Mouse (Mus musculus): Measurements from ENCODE around the gene Eprs. TPM values are rescaled to one million over a fixed set of nuclear protein-coding genes. Genes with fewer than 3 reads are reported as not detected.
A peak's percentile ranks its signal among the peaks of the same experiment; 100 is the strongest.

Gene Eprs
- total RNA-seq, 4 experiments from 2014 or later: 61.0 to 75.5 (median 69.9) TPM

DNA sequence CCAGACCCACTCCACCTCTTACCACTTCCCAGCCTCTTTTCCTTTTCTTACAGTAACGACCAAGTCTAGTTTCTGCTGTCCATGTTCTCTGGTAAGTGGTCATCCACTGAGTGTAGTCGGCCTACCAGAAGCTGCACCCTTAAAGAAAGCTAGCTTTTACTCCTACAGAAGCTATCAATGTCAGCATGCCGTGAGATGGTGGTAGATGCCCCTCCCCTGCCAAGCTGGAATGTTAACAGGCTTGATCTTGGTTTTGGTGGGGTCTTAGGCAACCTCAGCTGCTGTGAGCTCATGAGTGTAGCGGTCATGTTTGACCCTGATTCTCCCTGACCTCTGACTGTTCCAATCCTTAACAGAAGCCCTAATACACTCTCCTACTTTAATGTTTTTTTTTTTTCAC is 4.6 kb upstream of the Eprs start:
- no peak for DNase-seq (ENCODE audit: low spot score in 2 of 2)

DNA sequence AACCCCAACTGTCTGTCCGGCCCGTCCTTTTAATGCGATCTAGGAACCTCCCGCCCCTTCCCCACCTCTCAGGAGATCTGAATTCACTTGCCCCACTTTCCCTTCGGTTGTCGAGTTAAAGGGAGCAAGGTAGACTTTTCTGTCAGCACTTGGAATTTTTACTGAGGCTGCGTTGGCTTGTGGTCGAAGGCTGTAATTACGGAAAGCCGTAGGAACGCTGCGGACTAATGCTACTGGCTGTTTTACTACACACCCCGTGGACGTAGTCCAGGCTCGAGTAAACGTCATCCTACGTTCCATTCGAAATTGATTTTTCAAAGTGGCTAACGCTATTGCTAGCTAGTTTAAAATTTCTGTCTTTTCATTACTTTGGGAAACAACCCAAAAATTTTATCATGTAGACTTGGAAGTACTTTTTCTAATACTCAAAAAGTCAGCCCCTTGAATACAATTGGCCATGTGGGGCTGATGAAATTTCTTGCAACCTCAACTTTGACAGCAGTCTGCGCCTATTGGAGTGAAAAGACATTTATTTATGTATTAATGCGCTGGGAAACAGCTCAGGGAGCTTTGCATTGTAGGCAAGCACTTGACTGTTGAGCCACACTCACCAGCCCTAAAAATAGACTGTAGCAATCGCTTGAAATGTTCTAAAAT is 810 bp downstream of the Eprs start:
- DNase-seq (ENCODE audit: low spot score in 2 of 2): peak in 1 of 2 experiments; percentile 36

DNA sequence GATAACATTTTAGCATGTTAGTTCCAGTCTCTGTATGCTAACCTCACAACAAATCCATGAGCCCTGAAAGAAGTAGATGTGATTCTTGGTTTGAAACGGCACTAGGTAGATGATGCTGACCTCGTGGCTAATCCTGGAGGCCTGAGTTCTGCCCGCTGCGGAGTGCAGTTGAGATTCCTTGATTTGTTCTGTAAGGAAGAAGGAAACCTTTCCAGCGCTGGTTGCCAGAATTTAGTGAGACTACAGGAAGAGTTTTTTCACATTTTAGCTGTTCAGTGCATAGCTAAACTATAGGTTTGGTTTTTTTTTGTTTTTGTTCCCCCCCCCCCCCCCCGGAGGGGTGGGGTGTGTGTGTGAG is 1.3 kb downstream of the Eprs start:
- no peak for DNase-seq (ENCODE audit: low spot score in 2 of 2)

DNA sequence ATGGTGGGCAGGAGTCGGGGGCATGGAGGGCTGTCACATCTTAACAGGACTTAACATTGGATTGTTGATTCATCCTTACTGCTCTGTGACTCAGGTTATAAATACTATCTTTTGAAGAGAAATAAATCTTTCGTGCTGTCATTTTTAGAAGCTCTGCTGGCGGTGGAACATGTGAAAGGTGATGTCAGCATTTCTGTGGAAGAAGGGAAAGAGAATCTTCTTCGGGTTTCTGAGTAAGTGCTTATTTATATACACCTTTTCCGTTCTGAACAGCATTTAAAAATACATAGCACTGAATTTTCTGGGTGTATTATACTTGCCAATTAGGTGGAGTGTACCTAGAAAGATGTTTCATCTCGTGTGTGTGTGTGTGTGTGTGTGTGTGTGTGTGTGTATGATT is 4.5 kb downstream of the Eprs start:
- DNase-seq (ENCODE audit: low spot score in 2 of 2): no peak

DNA sequence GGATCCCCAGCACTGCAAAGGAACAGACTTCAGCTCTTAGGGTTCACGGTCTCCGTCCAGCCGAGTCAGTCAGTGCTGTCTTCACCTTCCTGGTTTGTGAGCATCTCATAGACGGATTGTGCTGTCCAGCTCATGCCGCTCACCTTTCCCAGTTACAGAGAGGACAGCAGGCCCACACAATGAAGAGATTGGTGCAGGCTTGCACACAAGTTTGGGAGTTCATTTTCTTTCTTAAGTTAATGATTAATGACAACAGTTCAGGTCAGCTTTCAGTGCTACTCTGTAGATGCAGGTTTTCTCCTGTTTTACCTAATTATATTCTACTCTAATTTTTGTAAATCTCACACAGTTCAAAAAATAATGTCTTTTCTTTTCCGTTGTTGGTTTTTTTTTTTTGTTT is 7.1 kb downstream of the Eprs start:
- DNase-seq (ENCODE audit: low spot score in 2 of 2): no peak

DNA sequence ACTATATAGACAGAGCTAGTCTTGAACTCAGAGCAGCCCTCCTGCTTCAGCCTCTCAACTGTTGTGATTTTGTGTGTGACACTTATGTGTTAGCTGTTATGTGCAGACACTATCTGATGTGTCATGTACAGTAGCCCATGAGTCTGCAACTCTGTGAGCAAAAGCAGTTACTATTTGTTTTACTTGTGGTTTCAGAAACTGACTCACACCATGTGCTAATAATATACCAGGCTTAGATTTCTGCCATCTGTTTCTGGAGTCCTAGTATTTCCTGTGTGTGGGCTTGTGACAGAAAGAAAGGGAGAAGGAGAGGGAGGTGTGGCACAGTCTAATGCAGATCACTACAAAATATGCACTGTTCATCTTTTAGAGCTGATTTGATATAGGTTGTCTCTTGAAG is 13.5 kb downstream of the Eprs start:
- DNase-seq (ENCODE audit: low spot score in 2 of 2): peak in 1 of 2 experiments; percentile 35

DNA sequence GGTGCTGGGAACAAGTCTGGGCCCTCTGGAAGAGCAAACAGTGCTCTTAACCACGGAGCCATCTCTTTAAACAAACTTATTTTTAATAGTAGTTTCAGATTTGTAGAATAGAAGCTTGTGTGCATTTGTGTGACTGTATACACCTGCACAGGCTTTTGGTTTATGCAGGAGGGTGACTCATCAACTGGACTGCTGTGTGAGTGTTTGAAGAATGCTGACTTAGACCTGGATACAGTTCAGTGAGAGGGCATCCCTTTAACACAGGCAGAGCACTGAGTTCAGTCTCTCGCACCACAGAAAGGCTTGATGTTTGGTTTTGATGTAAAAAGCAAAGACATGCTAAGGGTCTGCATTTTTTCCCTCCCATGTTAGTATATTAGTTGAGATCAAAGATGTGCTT is 14.6 kb downstream of the Eprs start:
- DNase-seq (ENCODE audit: low spot score in 2 of 2): no peak

DNA sequence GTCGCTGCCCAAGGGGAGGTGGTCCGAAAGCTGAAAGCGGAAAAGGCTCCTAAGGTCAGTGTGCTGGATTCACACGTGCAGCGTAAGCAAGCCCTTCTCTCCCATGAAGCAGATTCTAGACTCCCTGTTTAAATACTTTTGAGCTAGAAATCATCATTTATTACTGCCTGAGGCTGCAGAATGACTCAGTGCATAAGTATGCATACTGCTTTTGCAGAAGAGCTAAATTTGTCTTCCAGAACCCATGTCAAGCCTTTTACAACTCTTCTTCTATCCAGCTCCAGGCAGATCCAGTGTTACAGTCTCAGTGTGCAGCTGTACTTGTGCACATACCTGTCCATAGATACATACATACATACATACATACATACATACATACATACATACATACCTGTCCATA is 38.8 kb downstream of the Eprs start:
- DNase-seq (ENCODE audit: low spot score in 2 of 2): no peak

DNA sequence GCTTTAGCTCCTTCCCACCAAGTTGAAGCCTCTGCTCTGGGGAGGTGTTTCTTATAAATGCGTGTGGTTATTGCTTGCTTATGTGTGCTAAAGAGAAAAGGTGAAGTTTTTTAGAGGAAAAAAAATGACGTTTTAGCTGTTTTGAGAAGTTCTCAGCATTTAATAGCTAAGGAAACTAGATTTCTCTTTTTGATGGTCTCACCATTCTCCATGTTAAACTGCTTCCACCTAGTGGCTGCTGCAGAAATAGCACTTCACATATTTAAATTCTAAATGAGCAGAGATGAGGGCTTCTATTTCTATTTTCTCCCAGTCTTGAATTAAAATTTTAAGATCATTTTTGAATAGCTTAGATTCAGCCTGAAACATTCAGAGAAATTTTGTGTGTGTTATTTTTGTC is 41.2 kb downstream of the Eprs start:
- no peak for DNase-seq (ENCODE audit: low spot score in 2 of 2)

DNA sequence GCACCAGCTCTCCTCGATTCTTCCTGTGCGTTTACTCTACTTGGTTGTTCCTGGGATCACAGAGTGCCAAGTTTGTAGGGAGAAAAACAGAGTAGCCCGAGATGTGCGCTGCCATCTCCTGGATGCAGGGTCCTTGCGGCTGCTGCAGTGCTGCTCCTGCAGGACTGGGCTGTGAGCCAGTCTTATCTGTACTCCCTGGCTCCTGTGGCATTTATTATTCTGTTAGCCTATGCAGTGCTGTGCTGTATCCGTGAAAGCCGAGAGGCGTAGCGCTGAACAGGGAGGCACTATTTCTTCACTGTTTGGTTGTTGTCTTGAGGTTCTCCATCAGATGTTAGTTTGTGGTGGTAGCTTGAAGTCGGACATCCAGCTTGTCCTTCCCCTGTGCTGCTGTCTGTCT is 43.1 kb downstream of the Eprs start:
- DNase-seq (ENCODE audit: low spot score in 2 of 2): no peak

DNA sequence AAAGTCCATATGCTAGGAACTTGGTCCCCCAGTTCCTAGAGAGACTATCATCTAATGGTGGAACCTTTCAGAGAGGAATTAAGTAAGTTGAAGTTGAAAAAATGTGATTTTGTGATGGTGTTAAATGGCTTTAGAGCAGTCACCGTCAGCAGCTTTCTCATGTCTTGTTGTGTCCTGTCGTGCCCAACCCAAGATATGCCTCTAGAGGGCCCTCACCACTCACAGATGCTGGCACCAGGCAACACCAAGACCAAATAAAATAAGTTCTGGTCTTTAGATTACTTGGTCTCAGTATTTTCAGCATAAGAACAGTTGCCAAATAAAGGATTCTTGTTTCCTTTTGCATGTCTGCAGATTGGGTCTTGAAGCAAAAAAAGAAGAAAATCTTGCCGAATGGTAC is 47.0 kb downstream of the Eprs start:
- DNase-seq (ENCODE audit: low spot score in 2 of 2): no peak

DNA sequence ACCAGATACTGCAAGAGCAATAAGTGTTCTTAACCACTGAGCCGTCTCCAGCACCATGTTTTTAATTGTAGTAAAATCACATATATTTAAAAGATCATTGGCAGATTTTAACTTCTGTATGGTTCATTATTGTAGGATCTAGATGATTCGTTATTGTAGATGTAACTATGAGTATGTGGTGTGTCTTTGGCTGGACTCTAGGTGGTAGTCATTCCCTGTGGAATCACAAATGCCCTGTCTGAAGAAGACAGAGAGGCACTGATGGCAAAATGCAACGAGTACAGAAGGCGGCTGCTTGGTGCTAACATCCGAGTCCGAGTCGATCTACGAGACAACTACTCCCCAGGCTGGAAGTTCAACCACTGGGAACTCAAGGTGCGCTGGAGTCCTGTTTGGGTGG is 55.2 kb downstream of the Eprs start:
- DNase-seq (ENCODE audit: low spot score in 2 of 2): no peak

DNA sequence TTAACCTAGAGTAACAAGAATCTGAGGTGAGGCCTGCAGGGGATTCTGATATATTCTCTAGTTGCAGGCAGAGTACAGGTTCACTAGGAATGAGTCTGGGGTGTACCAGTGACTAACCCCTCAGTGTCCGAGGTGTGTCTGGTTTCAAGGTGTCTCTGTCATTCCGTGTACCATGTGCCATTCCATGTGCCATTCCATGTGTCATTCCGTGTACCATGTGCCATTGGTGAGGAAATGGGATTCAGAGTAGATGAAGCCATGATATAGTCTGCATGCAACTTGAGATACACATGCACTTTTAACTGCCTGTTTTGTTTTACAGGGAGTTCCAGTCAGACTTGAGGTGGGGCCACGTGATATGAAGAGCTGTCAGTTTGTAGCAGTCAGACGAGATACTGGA is 57.0 kb downstream of the Eprs start:
- no peak for DNase-seq (ENCODE audit: low spot score in 2 of 2)

DNA sequence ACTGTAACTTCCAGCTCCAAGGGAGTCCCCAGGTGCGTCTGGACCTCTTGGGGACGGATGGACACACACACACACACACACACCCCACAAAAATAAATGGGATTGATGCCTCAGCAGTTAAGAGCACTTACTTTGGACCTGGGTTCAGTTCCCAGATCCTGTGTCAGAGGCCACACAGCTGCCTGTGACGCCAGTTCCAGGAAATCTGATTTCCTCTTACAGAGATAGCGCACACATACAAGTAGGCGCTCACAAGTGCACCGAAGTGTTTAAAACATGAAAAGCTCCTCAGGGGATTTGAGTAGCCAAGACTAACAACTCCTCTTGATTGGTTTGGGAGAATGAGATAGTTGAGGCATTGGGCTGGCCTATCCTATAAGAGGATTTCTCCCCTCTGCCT is 57.9 kb downstream of the Eprs start:
- DNase-seq (ENCODE audit: low spot score in 2 of 2): no peak

DNA sequence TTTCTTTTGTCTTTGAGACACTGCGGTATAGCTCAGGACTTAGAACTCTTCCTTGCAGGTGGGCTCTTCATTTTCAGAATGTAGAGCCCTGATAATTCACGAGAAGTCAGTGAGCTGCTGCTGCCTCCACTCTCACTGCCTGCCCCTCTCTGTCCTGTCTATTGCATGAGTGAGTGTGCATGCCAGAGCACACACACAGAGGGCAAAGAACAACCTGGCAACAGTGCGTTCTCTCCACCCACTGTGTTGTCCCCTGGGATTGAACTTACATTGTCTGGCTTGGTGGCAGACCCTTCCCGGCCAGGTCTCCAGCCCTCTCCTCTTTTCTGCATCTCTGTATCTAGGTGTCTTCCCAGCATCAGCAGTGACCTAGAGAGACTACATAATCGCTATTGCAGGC is 63.7 kb downstream of the Eprs start:
- DNase-seq (ENCODE audit: low spot score in 2 of 2): no peak

DNA sequence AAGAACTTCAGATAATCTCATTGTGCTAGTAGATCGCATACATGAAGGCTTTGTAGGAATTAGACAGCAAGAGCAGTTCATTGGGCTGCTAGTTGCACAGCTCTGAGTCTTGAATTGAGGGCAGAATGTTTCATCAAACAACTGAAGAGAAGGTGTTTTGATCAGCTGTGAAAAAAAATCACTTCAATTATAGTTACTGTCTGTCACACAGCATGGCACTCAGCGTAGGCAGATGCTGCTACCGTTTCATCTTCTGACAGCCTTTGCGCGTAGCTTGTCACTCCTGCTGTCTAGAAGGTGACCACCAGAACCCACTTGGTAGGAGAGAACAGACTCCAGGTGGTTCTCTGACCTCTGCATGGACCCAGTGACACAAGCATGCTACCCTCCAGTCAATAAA is 67.6 kb downstream of the Eprs start:
- no peak for DNase-seq (ENCODE audit: low spot score in 2 of 2)

DNA sequence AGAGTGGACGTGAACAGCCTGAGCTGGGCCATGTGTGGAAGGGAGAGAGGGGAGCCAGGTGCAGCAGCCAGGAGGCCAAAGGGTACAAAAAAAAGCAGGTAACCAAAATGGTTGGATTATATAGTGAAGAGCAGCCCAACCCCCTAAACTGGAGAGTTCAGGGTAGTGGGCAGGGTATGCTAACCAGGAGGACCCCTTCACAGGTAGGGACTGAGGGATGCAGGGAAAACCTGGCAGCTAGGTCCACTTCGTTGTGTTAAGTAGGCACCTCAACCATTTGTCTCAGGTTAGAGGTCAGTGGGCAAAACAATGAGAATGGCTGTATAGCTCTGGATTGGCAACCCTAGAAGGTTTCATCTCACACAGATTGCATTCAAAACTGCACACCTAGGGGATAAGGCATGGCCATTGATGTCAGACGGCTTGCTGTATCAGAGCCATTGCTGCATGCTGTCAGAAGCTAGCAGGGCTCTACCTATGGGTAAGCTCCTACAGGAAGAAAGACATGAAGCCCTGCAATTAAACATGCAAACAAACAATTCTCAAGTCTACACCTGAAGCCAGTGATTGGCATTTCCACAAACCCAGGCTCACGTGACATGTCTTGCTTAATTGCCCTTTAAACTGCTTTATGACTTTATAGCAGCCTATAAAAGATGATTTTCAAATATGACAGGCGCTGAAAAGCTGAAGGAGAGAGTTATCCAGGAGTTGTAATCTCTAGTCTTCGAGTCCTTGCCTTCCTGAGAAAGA is 68.6 kb downstream of the Eprs start:
- no peak for DNase-seq (ENCODE audit: low spot score in 2 of 2)

DNA sequence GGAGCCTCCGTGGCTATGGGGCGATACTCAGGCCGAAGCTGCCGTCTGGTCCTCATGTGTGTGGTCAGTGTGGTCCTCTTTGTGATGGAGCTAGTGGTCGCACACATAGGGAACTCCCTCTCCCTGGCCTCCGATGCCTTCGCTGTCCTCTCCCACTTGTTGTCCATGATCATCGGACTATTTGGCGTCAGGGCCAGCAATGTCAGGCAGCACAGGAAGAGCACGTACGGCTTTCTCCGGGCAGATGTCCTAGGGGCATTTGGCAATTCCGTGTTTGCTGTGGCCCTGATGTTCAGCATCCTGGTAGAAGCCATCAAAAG is 69.1 kb downstream of the Eprs start:
- no peak for DNase-seq (ENCODE audit: low spot score in 2 of 2)

DNA sequence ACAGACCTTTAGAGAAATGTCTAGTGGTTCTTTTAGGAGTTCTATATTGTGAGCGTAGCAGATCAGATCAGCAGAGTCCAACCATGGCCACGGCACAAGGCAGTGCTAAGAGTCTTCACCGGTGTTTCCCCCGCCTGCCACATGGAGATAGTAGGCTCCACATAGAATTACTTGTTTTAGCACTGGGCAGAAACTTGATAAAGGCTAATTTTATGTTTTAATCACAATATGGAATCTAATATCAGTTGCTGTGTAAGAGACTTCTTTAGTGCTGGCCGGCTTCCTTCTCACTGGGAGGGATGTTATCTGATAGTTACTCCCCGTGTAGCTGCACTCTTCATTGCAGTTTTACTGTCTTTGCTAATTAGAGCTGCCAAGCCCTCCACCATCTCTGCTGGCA is 70.3 kb downstream of the Eprs start:
- DNase-seq (ENCODE audit: low spot score in 2 of 2): no peak

DNA sequence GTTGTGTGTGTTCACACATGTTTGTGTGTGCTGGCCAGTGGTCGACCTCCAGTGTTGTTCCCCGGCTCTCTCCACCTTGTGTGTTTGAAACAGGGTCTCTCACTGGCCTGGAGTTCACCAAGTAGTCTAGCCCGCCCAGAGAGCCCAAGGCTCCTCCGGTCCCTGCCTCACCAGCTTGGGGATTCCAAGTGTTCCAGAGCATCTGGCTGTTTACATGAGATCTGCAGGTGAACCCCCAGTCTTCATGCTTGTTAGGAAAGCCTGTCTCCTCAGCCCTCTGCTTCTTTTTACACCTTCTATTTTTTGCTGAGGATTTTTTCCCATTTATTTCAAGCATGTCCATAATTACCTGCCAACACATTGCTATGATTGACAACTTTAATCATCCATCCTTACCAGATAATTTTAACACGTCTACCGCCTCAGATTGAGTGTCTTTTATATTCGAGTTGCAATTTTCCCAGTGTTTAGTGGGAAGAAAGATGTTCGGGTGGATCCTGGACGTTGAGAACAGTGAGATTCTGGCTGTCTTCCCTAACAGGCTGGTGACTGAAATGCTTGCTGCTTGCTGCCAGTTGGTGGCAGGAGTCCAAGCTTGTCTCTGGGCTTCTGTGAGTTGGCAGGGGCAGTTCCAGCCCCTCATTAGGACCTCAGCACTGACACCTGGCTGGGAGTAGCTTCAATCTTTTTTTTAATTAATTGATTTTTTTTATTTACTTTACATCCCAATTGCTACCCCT is 76.2 kb downstream of the Eprs start:
- peak in 1 of 2 experiments; percentile 70 for DNase-seq (ENCODE audit: low spot score in 2 of 2)

DNA sequence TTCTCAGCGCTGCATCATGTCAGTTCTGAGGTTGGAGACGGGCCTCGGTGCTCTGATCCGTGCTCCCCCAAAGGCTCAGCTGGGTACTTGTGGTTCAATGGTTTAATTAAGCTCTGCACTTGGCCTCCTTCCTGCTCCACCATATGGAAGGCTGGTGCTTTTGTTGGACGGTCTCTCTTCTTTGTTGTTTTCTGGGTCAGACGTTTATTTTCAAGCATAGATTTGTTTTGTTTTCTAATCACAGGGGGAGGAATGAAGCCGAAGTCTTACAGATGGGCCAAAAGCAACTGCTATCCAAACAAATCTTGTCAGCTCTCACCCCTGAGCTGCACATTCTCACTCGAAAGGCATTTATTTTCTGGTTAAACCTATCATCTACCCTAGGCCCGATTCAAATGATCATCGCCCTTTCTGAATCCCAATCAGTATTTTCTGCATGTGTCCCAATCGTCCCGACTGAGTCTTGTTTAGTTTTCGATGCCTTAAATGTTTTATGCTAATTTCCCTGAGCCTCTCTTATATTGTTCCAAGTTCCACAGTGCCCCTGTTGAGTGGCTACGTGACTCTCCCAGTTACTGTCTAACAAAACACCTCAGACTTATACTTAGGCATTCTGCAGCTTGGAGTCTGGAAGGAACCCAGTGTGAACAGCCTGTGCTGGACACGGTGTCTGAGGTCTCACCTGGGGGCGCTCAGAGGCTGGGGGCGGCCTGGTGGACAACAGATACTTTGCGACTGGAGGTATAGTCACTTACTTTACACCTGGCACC is 79.0 kb downstream of the Eprs start:
- DNase-seq (ENCODE audit: low spot score in 2 of 2): no peak

DNA sequence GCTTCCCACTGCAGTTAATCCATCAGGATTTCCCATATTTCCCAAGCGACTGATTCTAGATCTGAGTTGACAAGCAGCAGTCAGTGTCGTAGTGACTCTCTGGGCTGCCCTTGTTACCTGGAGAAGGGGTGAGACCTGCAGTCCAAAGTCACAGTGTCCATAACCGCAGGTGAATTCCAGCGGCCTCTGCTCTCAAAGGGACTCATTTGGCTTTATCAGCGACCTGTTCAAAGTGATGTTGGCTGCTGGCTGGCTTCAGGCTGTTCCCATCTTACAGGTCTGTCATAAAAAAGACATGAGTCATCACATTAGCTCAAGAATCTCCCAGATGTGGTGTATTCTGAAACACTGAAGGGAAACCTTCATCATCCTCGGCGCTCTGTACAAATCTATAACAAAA is 86.1 kb downstream of the Eprs start:
- DNase-seq (ENCODE audit: low spot score in 2 of 2): no peak
